Mouse (Mus musculus): ENCODE measurements around the gene E2f6.

The E2f6 gene

GRCm38 (mm10) chr12:16847204-16847792, 36.5 kb downstream of the E2f6 start:
- DNase-seq (ENCODE audit: low spot score), result no peak

- no peak for DNase-seq (ENCODE audit: low spot score)
These were observed 37.7 kb downstream of the E2f6 start for GRCm38 (mm10) chr12:16848501-16848900.

- DNase-seq (ENCODE audit: low spot score), result no peak
These were observed 39.1 kb downstream of the E2f6 start for GRCm38 (mm10) chr12:16849821-16850220.

- DNase-seq (ENCODE audit: low spot score), result no peak
These were observed 39.9 kb downstream of the E2f6 start for GRCm38 (mm10) chr12:16850431-16851375.

- DNase-seq (ENCODE audit: low spot score), result peak; percentile 67
These were observed 42.8 kb downstream of the E2f6 start for GRCm38 (mm10) chr12:16853431-16854165.

- DNase-seq (ENCODE audit: low spot score), result no peak
These were observed 45.0 kb downstream of the E2f6 start for GRCm38 (mm10) chr12:16855632-16856305.

GRCm38 (mm10) chr12:16856306-16856679, 45.5 kb downstream of the E2f6 start:
- DNase-seq (ENCODE audit: low spot score), result no peak

- DNase-seq (ENCODE audit: low spot score), result no peak
These were observed 47.3 kb downstream of the E2f6 start for GRCm38 (mm10) chr12:16858081-16858480.

- no peak for DNase-seq (ENCODE audit: low spot score)
These were observed 49.0 kb downstream of the E2f6 start for GRCm38 (mm10) chr12:16859781-16860180.

GRCm38 (mm10) chr12:16860533-16860932, 49.8 kb downstream of the E2f6 start:
- no peak for DNase-seq (ENCODE audit: low spot score)

- DNase-seq (ENCODE audit: low spot score), result no peak
These were observed 50.2 kb downstream of the E2f6 start for GRCm38 (mm10) chr12:16860961-16861360.

GRCm38 (mm10) chr12:16864477-16864876, 53.7 kb downstream of the E2f6 start:
- DNase-seq (ENCODE audit: low spot score), result no peak

GRCm38 (mm10) chr12:16865871-16866270, 55.1 kb downstream of the E2f6 start:
- DNase-seq (ENCODE audit: low spot score), result no peak

GRCm38 (mm10) chr12:16866460-16866859, 55.7 kb downstream of the E2f6 start:
- no peak for DNase-seq (ENCODE audit: low spot score)

- DNase-seq (ENCODE audit: low spot score), result no peak
These were observed 56.5 kb downstream of the E2f6 start for GRCm38 (mm10) chr12:16867306-16867705.

GRCm38 (mm10) chr12:16868618-16869017, 57.9 kb downstream of the E2f6 start:
- DNase-seq (ENCODE audit: low spot score), result no peak

GRCm38 (mm10) chr12:16869091-16869778, 58.5 kb downstream of the E2f6 start:
- no peak for DNase-seq (ENCODE audit: low spot score)

GRCm38 (mm10) chr12:16869870-16870404, 59.2 kb downstream of the E2f6 start:
- DNase-seq (ENCODE audit: low spot score), result no peak

GRCm38 (mm10) chr12:16870405-16871068, 59.8 kb downstream of the E2f6 start:
- DNase-seq (ENCODE audit: low spot score), result no peak

GRCm38 (mm10) chr12:16872006-16872405, 61.2 kb downstream of the E2f6 start:
- DNase-seq (ENCODE audit: low spot score), result no peak

All from ovary, postnatal 36 days (tissue).